ENCODE assay signal across 8 mouse cellular contexts in the genomic region with DNA sequence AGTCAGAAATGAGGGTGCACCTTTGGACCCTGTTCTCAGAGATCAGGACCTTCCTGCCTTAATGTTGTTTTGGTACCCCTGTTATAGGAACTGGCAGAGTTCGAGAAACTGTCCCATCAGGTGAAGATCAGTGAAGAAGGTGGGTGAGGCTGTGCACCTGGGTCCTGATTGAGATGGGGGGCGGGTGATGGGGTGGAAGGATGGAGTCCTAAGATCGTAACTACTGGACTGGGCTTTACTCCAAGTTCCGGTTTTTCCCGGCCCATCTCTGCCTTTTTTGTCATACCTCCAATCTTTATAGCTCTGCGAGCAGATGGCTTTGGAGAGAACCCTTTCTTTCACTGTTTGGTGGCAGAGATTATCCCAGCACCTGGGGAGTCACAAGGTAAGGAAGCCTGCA. TPM values are rescaled to one million over a fixed set of nuclear protein-coding genes. Genes with fewer than 3 reads are reported as not detected.
A peak's percentile ranks its signal among the peaks of the same experiment; 100 is the strongest.
DNase-seq lines count a peak whose midpoint lies in the region; ATAC-seq and TF ChIP-seq lines count a peak whose summit lies in the region.

No protein-coding gene starts in this region.

- peak overlapping the region; percentile 65 for H3K4me2 ChIP-seq in embryonic facial prominence, embryonic 11.5 days (ENCODE audit: low read depth, low read length)
- peak overlapping the region; percentile 70 for H3K4me2 ChIP-seq in intestine, postnatal 0 days (replicated peaks; ENCODE audit: low read depth)
- H3K4me2 ChIP-seq in myocyte (ENCODE audit: low read depth), result peak overlapping the region; percentile 91

- ATAC-seq in embryonic facial prominence, embryonic 11.5 days (replicated peaks; ENCODE audit: insufficient number of reproducible peaks, low FRiP score, low TSS enrichment, low read depth), result no peak
- no peak for ATAC-seq in intestine, postnatal 0 days

- no peak overlapping the region for H3K27ac ChIP-seq in embryonic facial prominence, embryonic 11.5 days (replicated peaks; ENCODE audit: low read depth, low read length)
- H3K27ac ChIP-seq in intestine, postnatal 0 days (ENCODE audit: low read depth, low read length), result 0 out of 2 replicates have a peak overlapping the region, but pooled peaks have one; percentile 63

- H3K9ac ChIP-seq in embryonic facial prominence, embryonic 11.5 days (replicated peaks; ENCODE audit: low read length), result peak overlapping the region; percentile 63
- H3K9ac ChIP-seq in intestine, postnatal 0 days (ENCODE audit: low read depth, low read length), result peak overlapping the region; percentile 57

- intact Hi-C loops in left cerebral cortex, postnatal 4 days (cut with DNase I), result no loop called here
- intact Hi-C loops in left cerebral cortex, postnatal 10 days (cut with DNase I), result no loop called here

- H3K4me1 ChIP-seq in embryonic facial prominence, embryonic 11.5 days (ENCODE audit: control insufficient read depth, insufficient read depth, low read length), result no peaks in the 10 kb centered on the region
- peaks cover 3% of the 10 kb centered on the region; the same call in 1 of the 2 replicates for H3K4me1 ChIP-seq in intestine, postnatal 0 days (replicated peaks; ENCODE audit: control insufficient read depth, insufficient read depth, low read length)

- H3K4me3 ChIP-seq in embryonic facial prominence, embryonic 11.5 days (ENCODE audit: low read depth, low read length), result peak overlapping the region; percentile 40
- H3K4me3 ChIP-seq in intestine, postnatal 0 days (ENCODE audit: low read depth, low read length), result peak overlapping the region; percentile 54
- peak overlapping the region; percentile 55 for H3K4me3 ChIP-seq in myocyte

- TF ChIP-seq POLR2A in myocyte (IDR thresholded peaks at IDR 0.05; ENCODE audit: insufficient read length, low read depth), result no peak

- no peaks in the 10 kb centered on the region for H3K27me3 ChIP-seq in embryonic facial prominence, embryonic 11.5 days (ENCODE audit: control insufficient read depth, insufficient read depth, low read length)
- H3K27me3 ChIP-seq in intestine, postnatal 0 days (replicated peaks; ENCODE audit: control insufficient read depth, insufficient read depth, low read length), result no peaks in the 10 kb centered on the region
- H3K27me3 ChIP-seq in myocyte (ENCODE audit: control insufficient read depth, insufficient read depth, insufficient read length), result peaks cover 7% of the 10 kb centered on the region

- TF ChIP-seq CTCF in intestine, postnatal 0 days (IDR thresholded peaks at IDR 0.05; ENCODE audit: low read depth), result no peak

- H3K36me3 ChIP-seq in embryonic facial prominence, embryonic 11.5 days (replicated peaks; ENCODE audit: control insufficient read depth, insufficient read depth, low read depth, low read length), result no peaks in the 10 kb centered on the region
- H3K36me3 ChIP-seq in intestine, postnatal 0 days (ENCODE audit: control insufficient read depth, insufficient read depth), result no peaks in the 10 kb centered on the region
- H3K36me3 ChIP-seq in myocyte (ENCODE audit: control insufficient read depth, insufficient read depth), result no peaks in the 10 kb centered on the region

- H3K9me3 ChIP-seq in embryonic facial prominence, embryonic 11.5 days (replicated peaks; ENCODE audit: control insufficient read depth, low read length), result no peaks in the 10 kb centered on the region
- no peaks in the 10 kb centered on the region for H3K9me3 ChIP-seq in intestine, postnatal 0 days (ENCODE audit: control insufficient read depth)

- peak; percentile 13 for DNase-seq in left cerebral cortex, postnatal 4 days
- DNase-seq in left cerebral cortex, postnatal 10 days (ENCODE audit: extremely low spot score in 1 of 2, low spot score in 2 of 2), result no peak
- DNase-seq in embryonic facial prominence, embryonic 11.5 days (ENCODE audit: low spot score), result no peak
- DNase-seq in adrenal gland, adult 8-10 months, result no peak
- no peak for DNase-seq in T-cell, adult 2 months (ENCODE audit: low spot score)
- DNase-seq in adrenal gland, adult 18-20 months (ENCODE audit: low spot score in 2 of 2), result no peak

- H3K79me2 ChIP-seq in myocyte (ENCODE audit: control insufficient read depth, insufficient read depth), result no peaks in the 10 kb centered on the region

- 49% methylated on average over 6 of the region's 6 CpGs for WGBS in embryonic facial prominence, embryonic 11.5 days
- WGBS in intestine, postnatal 0 days, result 13% methylated on average over 6 of the region's 6 CpGs

- H3ac ChIP-seq in myocyte (ENCODE audit: control insufficient read depth, insufficient read length), result peak overlapping the region; percentile 24

TF ChIP-seq in myocyte, 11 proteins besides CTCF, POLR2A, EP300 and RAD21:
- TF ChIP-seq POLR2AphosphoS2 (IDR thresholded peaks at IDR 0.05; ENCODE audit: insufficient read length, low read depth) (no peak), REST (IDR thresholded peaks at IDR 0.05; ENCODE audit: insufficient read depth, insufficient read length) (no peak), MYOG (IDR thresholded peaks at IDR 0.05; ENCODE audit: control insufficient read depth in 1 of 3, insufficient read depth in 1 of 3, insufficient read length in 2 of 3, low read depth in 2 of 3) (no peak), USF1 (IDR thresholded peaks at IDR 0.05; ENCODE audit: low read depth) (no peak), TCF12 (IDR thresholded peaks at IDR 0.05; ENCODE audit: insufficient read depth, poor library complexity, severe bottlenecking) (no peak), CEBPB (IDR thresholded peaks at IDR 0.05; ENCODE audit: insufficient read depth, poor library complexity, severe bottlenecking) (no peak), E2F4 (IDR thresholded peaks at IDR 0.05; ENCODE audit: insufficient read depth) (no peak), TCF3 (IDR thresholded peaks at IDR 0.05; ENCODE audit: insufficient read length, low read depth) (no peak), SRF (IDR thresholded peaks at IDR 0.05; ENCODE audit: control insufficient read depth, insufficient read length, low read depth) (no peak), MAX (IDR thresholded peaks at IDR 0.05; ENCODE audit: low read depth) (no peak), MYOD1 (IDR thresholded peaks at IDR 0.05; ENCODE audit: control insufficient read depth in 1 of 3, insufficient read length in 2 of 3, low read depth in 2 of 3) (no peak)

RNA-seq across cellular contexts. Expression of gene Sat2, which starts 0.6 kb away (rescaled TPM):
- total RNA-seq in left cerebral cortex, postnatal 4 days (2021), result 10 to 100 TPM in 1 of 2 experiments, 1 to 10 TPM in 1; 8.7 to 12.4 TPM
- total RNA-seq in left cerebral cortex, postnatal 10 days (2021), result 10 to 100 TPM; 12.7 to 15.2 TPM
- polyA plus RNA-seq in embryonic facial prominence, embryonic 11.5 days (2014; fragmentation: Nextera tagmentation; extraction: Ambion mirVana), result 15.0 and 19.4 TPM in 2 replicates
- 34.1 and 40.3 TPM in 2 replicates for polyA plus RNA-seq in intestine, postnatal 0 days (2015; fragmentation: Nextera tagmentation; extraction: Ambion mirVana)
- polyA plus RNA-seq in myocyte (2012; fragmentation: generic; extraction: Trizol), result 3.6 TPM
- 10 to 100 TPM in 2 of 4 experiments, 1 to 10 TPM in 2; 7.3 to 17.8 (median 12.8) TPM for total RNA-seq in adrenal gland, adult 8-10 months (2022)
- total RNA-seq in adrenal gland, adult 18-20 months (2021), result 1 to 10 TPM; 5.9 to 6.5 TPM

RNA-seq across cellular contexts. Expression of gene Shbg, which starts 4.7 kb away (rescaled TPM):
- not detected for total RNA-seq in left cerebral cortex, postnatal 4 days (2021)
- not detected for total RNA-seq in left cerebral cortex, postnatal 10 days (2021)
- polyA plus RNA-seq in embryonic facial prominence, embryonic 11.5 days (2014; fragmentation: Nextera tagmentation; extraction: Ambion mirVana), result 0.14 TPM in 1 of 2 replicates, not detected in the other
- polyA plus RNA-seq in intestine, postnatal 0 days (2015; fragmentation: Nextera tagmentation; extraction: Ambion mirVana), result 0.24 TPM in 1 of 2 replicates, not detected in the other
- polyA plus RNA-seq in myocyte (2012; fragmentation: generic; extraction: Trizol), result 0.05 TPM
- not detected for total RNA-seq in adrenal gland, adult 8-10 months (2022)
- total RNA-seq in adrenal gland, adult 18-20 months (2021), result not detected

RNA-seq across cellular contexts. Expression of gene Fxr2, which starts 10.4 kb away (rescaled TPM):
- total RNA-seq in left cerebral cortex, postnatal 4 days (2021), result 100 to 1,000 TPM in 1 of 2 experiments, 10 to 100 TPM in 1; 98.2 to 107 TPM
- 10 to 100 TPM; 92.0 to 99.4 TPM for total RNA-seq in left cerebral cortex, postnatal 10 days (2021)
- polyA plus RNA-seq in embryonic facial prominence, embryonic 11.5 days (2014; fragmentation: Nextera tagmentation; extraction: Ambion mirVana), result 24.3 and 30.9 TPM in 2 replicates
- 9.8 and 10.8 TPM in 2 replicates for polyA plus RNA-seq in intestine, postnatal 0 days (2015; fragmentation: Nextera tagmentation; extraction: Ambion mirVana)
- 104 TPM for polyA plus RNA-seq in myocyte (2012; fragmentation: generic; extraction: Trizol)
- 100 to 1,000 TPM in 1 of 4 experiments, 10 to 100 TPM in 3; 75.8 to 112 (median 91.2) TPM for total RNA-seq in adrenal gland, adult 8-10 months (2022)
- total RNA-seq in adrenal gland, adult 18-20 months (2021), result 10 to 100 TPM; 83.5 to 90.2 TPM

RNA-seq across cellular contexts. Expression of gene Atp1b2, which starts 16.7 kb away (rescaled TPM):
- total RNA-seq in left cerebral cortex, postnatal 4 days (2021), result 100 to 1,000 TPM; 166 to 200 TPM
- 100 to 1,000 TPM; 395 to 416 TPM for total RNA-seq in left cerebral cortex, postnatal 10 days (2021)
- 5.2 and 6.0 TPM in 2 replicates for polyA plus RNA-seq in embryonic facial prominence, embryonic 11.5 days (2014; fragmentation: Nextera tagmentation; extraction: Ambion mirVana)
- 5.9 and 7.5 TPM in 2 replicates for polyA plus RNA-seq in intestine, postnatal 0 days (2015; fragmentation: Nextera tagmentation; extraction: Ambion mirVana)
- polyA plus RNA-seq in myocyte (2012; fragmentation: generic; extraction: Trizol), result 6.6 TPM
- 10 to 100 TPM; 22.5 to 47.8 (median 38.2) TPM for total RNA-seq in adrenal gland, adult 8-10 months (2022)
- 10 to 100 TPM; 32.8 to 39.8 TPM for total RNA-seq in adrenal gland, adult 18-20 months (2021)

RNA-seq across cellular contexts. Expression of gene Sox15, which starts 32.7 kb away (rescaled TPM):
- not detected for total RNA-seq in left cerebral cortex, postnatal 4 days (2021)
- total RNA-seq in left cerebral cortex, postnatal 10 days (2021), result not detected
- polyA plus RNA-seq in embryonic facial prominence, embryonic 11.5 days (2014; fragmentation: Nextera tagmentation; extraction: Ambion mirVana), result not detected in 2 replicates
- not detected in 2 replicates for polyA plus RNA-seq in intestine, postnatal 0 days (2015; fragmentation: Nextera tagmentation; extraction: Ambion mirVana)
- 0.07 TPM for polyA plus RNA-seq in myocyte (2012; fragmentation: generic; extraction: Trizol)
- total RNA-seq in adrenal gland, adult 8-10 months (2022), result not detected
- total RNA-seq in adrenal gland, adult 18-20 months (2021), result not detected
